Mouse (Mus musculus): ENCODE results near the gene Abcf3. TPM values are rescaled to one million over a fixed set of nuclear protein-coding genes. Genes with fewer than 3 reads are reported as not detected.
A peak's percentile ranks its signal among the peaks of the same experiment; 100 is the strongest.

Gene Abcf3
- polyA plus RNA-seq, 2 experiments: 56.0 to 61.8 TPM

- no peak for TF ChIP-seq POLR2A (IDR thresholded peaks at IDR 0.05; ENCODE audit: borderline replicate concordance, extremely low read depth, insufficient read depth, insufficient read length)
- Histone ChIP-seq H3K27me3 (ENCODE audit: control insufficient read depth, insufficient read depth, low read length) (no peaks in the 10 kb centered on the region), H3K9ac (ENCODE audit: low read depth, low read length, severe bottlenecking) (no peak overlapping the region), H3K4me3 (replicated peaks; ENCODE audit: low read length) (no peak overlapping the region), H3K4me1 (ENCODE audit: control insufficient read depth, insufficient read depth, low read length) (peaks cover 13% of the 10 kb centered on the region), H3K4me2 (replicated peaks; ENCODE audit: low read depth, low read length, severe bottlenecking) (no peak overlapping the region), H3K36me3 (ENCODE audit: control insufficient read depth, insufficient read depth, low read length) (peaks cover 59% of the 10 kb centered on the region), H3K27ac (replicated peaks; ENCODE audit: low read depth, low read length) (no peak overlapping the region), H3K9me3 (ENCODE audit: control insufficient read depth, low read length) (no peaks in the 10 kb centered on the region)
- WGBS: 93% methylated on average over 10 of the region's 10 CpGs
- no peak for ATAC-seq (ENCODE audit: low FRiP score, low read depth)
- no peak for DNase-seq (ENCODE audit: low spot score)
Observed at GRCm38 (mm10) chr16:20545696-20546095, 2.7 kb upstream of the Abcf3 start.

- Histone ChIP-seq H3K4me2 (replicated peaks; ENCODE audit: low read depth, low read length, severe bottlenecking) (peak overlapping the region; percentile 66), H3K9ac (ENCODE audit: low read depth, low read length, severe bottlenecking) (no peak overlapping the region), H3K4me1 (ENCODE audit: control insufficient read depth, insufficient read depth, low read length) (peaks cover 13% of the 10 kb centered on the region), H3K27ac (replicated peaks; ENCODE audit: low read depth, low read length) (peak overlapping the region; percentile 15; the same call in 1 of the 2 replicates), H3K4me3 (replicated peaks; ENCODE audit: low read length) (peak overlapping the region; percentile 58), H3K27me3 (ENCODE audit: control insufficient read depth, insufficient read depth, low read length) (no peaks in the 10 kb centered on the region), H3K9me3 (ENCODE audit: control insufficient read depth, low read length) (no peaks in the 10 kb centered on the region), H3K36me3 (ENCODE audit: control insufficient read depth, insufficient read depth, low read length) (peaks cover 57% of the 10 kb centered on the region)
- DNase-seq (ENCODE audit: low spot score) (no peak), ATAC-seq (ENCODE audit: low FRiP score, low read depth) (no peak)
- no peak for TF ChIP-seq POLR2A (IDR thresholded peaks at IDR 0.05; ENCODE audit: borderline replicate concordance, extremely low read depth, insufficient read depth, insufficient read length)
- WGBS: 31% methylated on average over 5 of the region's 5 CpGs
Observed at GRCm38 (mm10) chr16:20547423-20547822, 954 bp upstream of the Abcf3 start.

GRCm38 (mm10) chr16:20549161-20549560 is 784 bp downstream of the Abcf3 start:
- no peak for ATAC-seq (ENCODE audit: low FRiP score, low read depth)
- DNase-seq (ENCODE audit: low spot score): no peak

GRCm38 (mm10) chr16:20551691-20552090 is 3.3 kb downstream of the Abcf3 start:
- 96% methylated on average over 5 of the region's 5 CpGs for WGBS
- ATAC-seq (ENCODE audit: low FRiP score, low read depth): no peak
- H3K9me3 ChIP-seq (ENCODE audit: control insufficient read depth, low read length): no peaks in the 10 kb centered on the region

More at GRCm38 (mm10) chr16:20549161-20549560, 784 bp downstream of the Abcf3 start:
- 46% methylated on average over 9 of the region's 9 CpGs for WGBS
- Histone ChIP-seq H3K36me3 (ENCODE audit: control insufficient read depth, insufficient read depth, low read length) (peaks cover 62% of the 10 kb centered on the region), H3K4me1 (ENCODE audit: control insufficient read depth, insufficient read depth, low read length) (peaks cover 13% of the 10 kb centered on the region), H3K27ac (replicated peaks; ENCODE audit: low read depth, low read length) (no peak overlapping the region), H3K27me3 (ENCODE audit: control insufficient read depth, insufficient read depth, low read length) (no peaks in the 10 kb centered on the region), H3K4me2 (replicated peaks; ENCODE audit: low read depth, low read length, severe bottlenecking) (peak overlapping the region; percentile 73), H3K4me3 (replicated peaks; ENCODE audit: low read length) (peak overlapping the region; percentile 58), H3K9ac (ENCODE audit: low read depth, low read length, severe bottlenecking) (peak overlapping the region; percentile 66), H3K9me3 (ENCODE audit: control insufficient read depth, low read length) (no peaks in the 10 kb centered on the region)
- no peak for TF ChIP-seq POLR2A (IDR thresholded peaks at IDR 0.05; ENCODE audit: borderline replicate concordance, extremely low read depth, insufficient read depth, insufficient read length)

GRCm38 (mm10) chr16:20552594-20552993 is 4.2 kb downstream of the Abcf3 start:
- no peak overlapping the region for H3K4me2 ChIP-seq (replicated peaks; ENCODE audit: low read depth, low read length, severe bottlenecking)
- no peaks in the 10 kb centered on the region for H3K27me3 ChIP-seq (ENCODE audit: control insufficient read depth, insufficient read depth, low read length)
- 84% methylated on average over 1 of the region's 1 CpGs for WGBS
- no peak overlapping the region for H3K9ac ChIP-seq (ENCODE audit: low read depth, low read length, severe bottlenecking)
- TF ChIP-seq POLR2A (IDR thresholded peaks at IDR 0.05; ENCODE audit: borderline replicate concordance, extremely low read depth, insufficient read depth, insufficient read length): no peak
- no peaks in the 10 kb centered on the region for H3K9me3 ChIP-seq (ENCODE audit: control insufficient read depth, low read length)
- no peak for DNase-seq (ENCODE audit: low spot score)
- no peak for ATAC-seq (ENCODE audit: low FRiP score, low read depth)
- H3K4me3 ChIP-seq (replicated peaks; ENCODE audit: low read length): no peak overlapping the region
- H3K27ac ChIP-seq (replicated peaks; ENCODE audit: low read depth, low read length): no peak overlapping the region
- H3K36me3 ChIP-seq (ENCODE audit: control insufficient read depth, insufficient read depth, low read length): peaks cover 71% of the 10 kb centered on the region
- peaks cover 9% of the 10 kb centered on the region for H3K4me1 ChIP-seq (ENCODE audit: control insufficient read depth, insufficient read depth, low read length)

More at GRCm38 (mm10) chr16:20551691-20552090, 3.3 kb downstream of the Abcf3 start:
- H3K4me3 ChIP-seq (replicated peaks; ENCODE audit: low read length): no peak overlapping the region
- no peak overlapping the region for H3K9ac ChIP-seq (ENCODE audit: low read depth, low read length, severe bottlenecking)
- no peak overlapping the region for H3K27ac ChIP-seq (replicated peaks; ENCODE audit: low read depth, low read length)
- H3K4me1 ChIP-seq (ENCODE audit: control insufficient read depth, insufficient read depth, low read length): peaks cover 13% of the 10 kb centered on the region
- DNase-seq (ENCODE audit: low spot score): no peak
- H3K4me2 ChIP-seq (replicated peaks; ENCODE audit: low read depth, low read length, severe bottlenecking): no peak overlapping the region
- no peaks in the 10 kb centered on the region for H3K27me3 ChIP-seq (ENCODE audit: control insufficient read depth, insufficient read depth, low read length)
- TF ChIP-seq POLR2A (IDR thresholded peaks at IDR 0.05; ENCODE audit: borderline replicate concordance, extremely low read depth, insufficient read depth, insufficient read length): no peak
- H3K36me3 ChIP-seq (ENCODE audit: control insufficient read depth, insufficient read depth, low read length): peaks cover 64% of the 10 kb centered on the region

GRCm38 (mm10) chr16:20555000-20555399 is 6.6 kb downstream of the Abcf3 start:
- H3K27ac ChIP-seq (replicated peaks; ENCODE audit: low read depth, low read length): no peak overlapping the region
- no peak overlapping the region for H3K4me3 ChIP-seq (replicated peaks; ENCODE audit: low read length)
- TF ChIP-seq POLR2A (IDR thresholded peaks at IDR 0.05; ENCODE audit: borderline replicate concordance, extremely low read depth, insufficient read depth, insufficient read length): no peak
- H3K4me2 ChIP-seq (replicated peaks; ENCODE audit: low read depth, low read length, severe bottlenecking): no peak overlapping the region
- H3K36me3 ChIP-seq (ENCODE audit: control insufficient read depth, insufficient read depth, low read length): peaks cover 92% of the 10 kb centered on the region
- no peak overlapping the region for H3K9ac ChIP-seq (ENCODE audit: low read depth, low read length, severe bottlenecking)
- no peaks in the 10 kb centered on the region for H3K4me1 ChIP-seq (ENCODE audit: control insufficient read depth, insufficient read depth, low read length)
- 92% methylated on average over 6 of the region's 6 CpGs for whole genome bisulfite sequencing
- no peaks in the 10 kb centered on the region for H3K27me3 ChIP-seq (ENCODE audit: control insufficient read depth, insufficient read depth, low read length)
- DNase-seq (ENCODE audit: low spot score) (no peak), ATAC-seq (ENCODE audit: low FRiP score, low read depth) (no peak)
- no peaks in the 10 kb centered on the region for H3K9me3 ChIP-seq (ENCODE audit: control insufficient read depth, low read length)

All from limb, embryonic 14.5 days (tissue).